Mouse (Mus musculus) liver, postnatal 0 days (tissue): ENCODE measurements at regions not wholly inside any gene's neighbourhood (a gene's known extent, or its start where the extent isn't known, plus 50 kb on each side); places are given as distances from the start of the nearest gene placed in this dataset.

Experiments
- CTCF ChIP-seq: sonication (generic); IDR thresholded peaks from 2 replicates; pipeline ENCODE4 v1.5.1; 2016; ENCODE audit warnings: antibody characterized with exemption, low read depth
- EP300 ChIP-seq: IDR thresholded peaks from 2 replicates; pipeline ENCODE4 v1.6.1; 2016; ENCODE audit warnings: antibody characterized with exemption, low read depth, mild to moderate bottlenecking

GRCm38 (mm10) chr10:99400076-99400475, 137.0 kb downstream of the Dusp6 start:
- no peak for TF ChIP-seq CTCF
- no peak for TF ChIP-seq EP300
